In the genomic region with DNA sequence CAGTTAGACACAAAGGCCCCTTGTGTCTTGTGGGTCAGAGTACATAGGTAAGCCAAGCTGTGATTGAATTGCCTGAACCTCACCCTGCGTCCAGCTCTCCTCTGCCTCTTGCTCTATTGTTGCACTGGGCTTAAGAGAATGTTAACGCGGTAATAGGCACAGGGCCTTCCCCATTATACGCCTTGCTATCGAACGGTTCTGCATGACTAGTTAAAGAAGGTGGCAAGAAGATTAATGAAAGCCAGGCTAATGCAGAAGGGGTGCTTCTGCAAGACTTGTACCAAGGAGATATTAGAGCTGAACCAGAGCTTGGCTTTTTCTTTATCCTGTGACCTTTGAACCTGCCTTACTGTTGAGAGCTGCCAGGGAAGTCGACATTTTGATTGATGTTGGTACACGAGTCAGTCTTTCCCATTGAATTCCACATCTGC, we compare ENCODE assay signal across 14 mouse cellular contexts.
A peak's percentile ranks its signal among the peaks of the same experiment; 100 is the strongest.
DNase-seq lines count a peak whose midpoint lies in the region; ATAC-seq and TF ChIP-seq lines count a peak whose summit lies in the region.
"Had no signal": no experiment of that assay in that cellular context is flagged by ENCODE, and none has a peak within 500 bp of the region (broad histone marks: within the 10 kb centered on the region; RNA-seq: fewer than 3 reads in every experiment).

No protein-coding gene starts in this region.

- TF ChIP-seq EP300 in heart, adult 2 months (IDR thresholded peaks at IDR 0.05; ENCODE audit: insufficient read depth, low read depth, low read length): no peak

- no peaks in the 10 kb centered on the region for H3K9me3 ChIP-seq in midbrain, embryonic 12.5 days
- H3K9me3 ChIP-seq: heart, embryonic 15.5 days; limb, embryonic 12.5 days had no signal

- H3K4me3 ChIP-seq in heart, adult 2 months: no peak overlapping the region
- H3K4me3 ChIP-seq in midbrain, embryonic 12.5 days: no peak overlapping the region
- H3K4me3 ChIP-seq: heart, embryonic 15.5 days; limb, embryonic 12.5 days had no signal

- H3K9ac ChIP-seq in heart, adult 2 months (ENCODE audit: low read depth, low read length): no peak overlapping the region
- H3K9ac ChIP-seq in midbrain, embryonic 12.5 days (replicated peaks): no peak overlapping the region
- H3K9ac ChIP-seq: heart, embryonic 15.5 days; limb, embryonic 12.5 days had no signal

- intact Hi-C loops in heart, adult 2 months (cut with DNase I): no loop called here

- no peak overlapping the region for H3K4me2 ChIP-seq in midbrain, embryonic 12.5 days (replicated peaks)
- H3K4me2 ChIP-seq: heart, embryonic 15.5 days; limb, embryonic 12.5 days had no signal

- peak; percentile 49; the same call in 1 of the 2 replicates for ATAC-seq in midbrain, embryonic 12.5 days (ENCODE audit: low FRiP score, low read depth)

- TF ChIP-seq POLR2A in heart, adult 2 months (IDR thresholded peaks at IDR 0.05; ENCODE audit: insufficient read depth, low read depth, low read length): no peak

- H3K27ac ChIP-seq in heart, adult 2 months: no peak overlapping the region
- no peak overlapping the region for H3K27ac ChIP-seq in midbrain, embryonic 12.5 days (replicated peaks)
- H3K27ac ChIP-seq: heart, embryonic 15.5 days; limb, embryonic 12.5 days had no signal

- no peaks in the 10 kb centered on the region for H3K27me3 ChIP-seq in heart, adult 2 months (ENCODE audit: control insufficient read depth, insufficient read depth, low read length)
- H3K27me3 ChIP-seq in midbrain, embryonic 12.5 days: peaks cover 24% of the 10 kb centered on the region
- H3K27me3 ChIP-seq: heart, embryonic 15.5 days; limb, embryonic 12.5 days had no signal

- TF ChIP-seq CTCF in heart, adult 2 months (IDR thresholded peaks at IDR 0.05): no peak

- DNase-seq in heart, adult 11 months: peak; percentile 36
- no peak for DNase-seq in heart, adult 2 months
- DNase-seq in 3T3-L1 (ENCODE audit: low read depth, low spot score): peak; percentile 66
- DNase-seq in embryo, embryonic 11 days: peak; percentile 59
- no peak for DNase-seq in lung, postnatal 10 days
- DNase-seq in natural killer cell, adult 2 months (ENCODE audit: low spot score in 2 of 2): no peak
- DNase-seq in spleen, postnatal 10 days (ENCODE audit: low spot score in 2 of 2): no peak
- DNase-seq: adrenal gland, adult 8-10 months; gastrocnemius, postnatal 10 days; lung, adult 2 months; thymus, adult 18-20 months had no signal

- WGBS in heart, adult 2 months: 81% methylated on average over 8 of the region's 8 CpGs
- WGBS in midbrain, embryonic 12.5 days: 13% methylated on average over 8 of the region's 8 CpGs

- no peaks in the 10 kb centered on the region for H3K4me1 ChIP-seq in heart, adult 2 months (ENCODE audit: control insufficient read depth, insufficient read depth, low read length)
- H3K4me1 ChIP-seq in midbrain, embryonic 12.5 days: peaks cover 42% of the 10 kb centered on the region

- H3K79me2 ChIP-seq in heart, adult 2 months (replicated peaks; ENCODE audit: control insufficient read depth, insufficient read depth, low read length): no peaks in the 10 kb centered on the region

- no peaks in the 10 kb centered on the region for H3K36me3 ChIP-seq in heart, adult 2 months (ENCODE audit: control insufficient read depth, insufficient read depth, low read length)
- H3K36me3 ChIP-seq in midbrain, embryonic 12.5 days: no peaks in the 10 kb centered on the region

Comparison
In these comparisons a context has a peak if more than half of its experiments do, and no peak if none do; other contexts are left out.
1. DNase-seq: peak in heart, adult 11 months (single experiment), 3T3-L1 (single experiment) and embryo, embryonic 11 days (single experiment); none in heart, adult 2 months (0 of 2), lung, postnatal 10 days (single experiment), natural killer cell, adult 2 months (0 of 2) and spleen, postnatal 10 days (0 of 2).